Mouse (Mus musculus) skeletal muscle tissue, adult 2 months (tissue): Measurements from ENCODE around the gene Gtf2f2.
"Not testable (repeated sequence)": the region's sequence is repeated elsewhere in the genome, so short reads cannot be mapped to it uniquely, and the experiment has no call there.

Experiments used
- DNase-seq: peaks from one replicate; pipeline ENCODE4 v3.0.0-alpha.2; 2012; ENCODE audit warnings: low read depth, low spot score

The Gtf2f2 gene

GRCm38 (mm10) chr14:75923314-75924052, 87.2 kb downstream of the Gtf2f2 start:
- DNase-seq: no peak

- no peak for DNase-seq
These were observed 98.0 kb downstream of the Gtf2f2 start for GRCm38 (mm10) chr14:75912665-75913064.

- DNase-seq: no peak
These were observed 98.7 kb downstream of the Gtf2f2 start for GRCm38 (mm10) chr14:75911968-75912367.

GRCm38 (mm10) chr14:75906931-75907330, 103.7 kb downstream of the Gtf2f2 start:
- DNase-seq: no peak

- no peak for DNase-seq
These were observed 105.7 kb downstream of the Gtf2f2 start for GRCm38 (mm10) chr14:75904972-75905371.

GRCm38 (mm10) chr14:75903131-75903530, 107.5 kb downstream of the Gtf2f2 start:
- DNase-seq: no peak

- DNase-seq: no peak
These were observed 108.7 kb downstream of the Gtf2f2 start for GRCm38 (mm10) chr14:75902013-75902412.

- DNase-seq: no peak
These were observed 109.7 kb downstream of the Gtf2f2 start for GRCm38 (mm10) chr14:75900793-75901499.

GRCm38 (mm10) chr14:75899566-75899965, 111.1 kb downstream of the Gtf2f2 start:
- peak; percentile 26 for DNase-seq

- DNase-seq: no peak
These were observed 118.5 kb downstream of the Gtf2f2 start for GRCm38 (mm10) chr14:75892118-75892517.

- DNase-seq: no peak
These were observed 126.8 kb downstream of the Gtf2f2 start for GRCm38 (mm10) chr14:75883873-75884272.

GRCm38 (mm10) chr14:75883330-75883729, 127.3 kb downstream of the Gtf2f2 start:
- no peak for DNase-seq

GRCm38 (mm10) chr14:75881856-75882255, 128.8 kb downstream of the Gtf2f2 start:
- no peak for DNase-seq

- DNase-seq: no peak
These were observed 131.7 kb downstream of the Gtf2f2 start for GRCm38 (mm10) chr14:75878980-75879379.

GRCm38 (mm10) chr14:75877297-75877696, 133.4 kb downstream of the Gtf2f2 start:
- DNase-seq: no peak

- DNase-seq: peak; percentile 41
These were observed 134.2 kb downstream of the Gtf2f2 start for GRCm38 (mm10) chr14:75876320-75877043.

- DNase-seq: no peak
These were observed 137.1 kb downstream of the Gtf2f2 start for GRCm38 (mm10) chr14:75873612-75874011.

GRCm38 (mm10) chr14:75871750-75872149, 138.9 kb downstream of the Gtf2f2 start:
- DNase-seq: no peak

- no peak for DNase-seq
These were observed 139.6 kb downstream of the Gtf2f2 start for GRCm38 (mm10) chr14:75871111-75871510.

- DNase-seq: no peak
These were observed 140.0 kb downstream of the Gtf2f2 start for GRCm38 (mm10) chr14:75870631-75871030.

- no peak for DNase-seq
These were observed 140.8 kb downstream of the Gtf2f2 start for GRCm38 (mm10) chr14:75869769-75870363.

- not testable (repeated sequence) for DNase-seq
These were observed 142.6 kb downstream of the Gtf2f2 start for GRCm38 (mm10) chr14:75868028-75868427.
